Mouse (Mus musculus) thymus, adult 2 months (tissue): ENCODE measurements around the gene Palld.

Experiments
- CTCF ChIP-seq: fragments of 200-500 bp; IDR thresholded peaks from 2 replicates; pipeline ENCODE4 v1.5.1; 2012; ENCODE audit warnings: mild to moderate bottlenecking, control low read depth, low read length, moderate library complexity, borderline replicate concordance; ENCODE audit not compliant: control insufficient read depth, poor library complexity, insufficient read depth; ENCODE audit errors: extremely low read depth
- POLR2A ChIP-seq: fragments of 200-500 bp; IDR thresholded peaks from 2 replicates; pipeline ENCODE4 v1.6.1; 2012; ENCODE audit warnings: mild to moderate bottlenecking, low read length, control low read depth, moderate library complexity; ENCODE audit not compliant: control insufficient read depth, poor library complexity, insufficient read depth; ENCODE audit errors: extremely low read depth

DNA sequence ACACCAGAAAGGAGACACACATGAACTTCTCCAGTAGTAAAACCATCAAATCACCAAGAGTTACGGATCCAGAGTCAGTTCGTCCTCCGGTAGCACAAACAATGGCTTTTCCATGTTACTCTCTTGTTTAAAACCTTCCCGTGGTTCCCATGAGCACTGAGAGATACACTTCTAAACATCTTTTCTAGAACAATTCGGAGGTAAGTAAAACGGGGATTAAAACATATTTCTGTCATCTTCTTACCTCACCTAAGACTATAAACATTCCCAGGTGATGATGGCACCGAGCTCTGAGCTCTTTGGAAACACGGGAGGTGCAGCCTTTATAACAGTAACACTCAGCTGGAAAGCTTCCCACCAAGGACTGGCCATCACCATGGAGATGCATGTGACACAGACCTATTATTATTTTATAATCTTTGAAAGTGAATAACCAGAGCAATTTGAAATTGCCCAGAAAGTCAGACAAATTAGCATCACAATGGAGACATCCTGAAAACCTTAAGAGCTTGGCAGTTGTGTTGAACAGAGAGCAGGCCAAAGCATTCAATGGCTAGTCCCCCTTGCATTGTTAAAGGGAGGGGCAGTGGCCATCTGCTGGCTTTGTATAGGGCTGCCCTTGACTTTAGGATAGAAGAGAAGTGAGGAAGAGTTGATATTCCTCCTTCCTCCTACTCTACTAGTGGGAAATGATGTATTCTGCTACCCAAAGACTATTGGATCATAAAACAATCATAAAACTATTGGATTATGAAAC is 385.6 kb downstream of the Palld start:
- TF ChIP-seq POLR2A (no peak), CTCF (no peak)
